Mouse (Mus musculus): ENCODE data around the gene Myo18a. TPM values are rescaled to one million over a fixed set of nuclear protein-coding genes. Genes with fewer than 3 reads are reported as not detected.

The Myo18a gene
- polyA plus RNA-seq, 1 experiment from 2014 or later = 38.2 TPM

GRCm38 (mm10) chr11:77775701-77776400 is 12.8 kb downstream of the Myo18a start:
- Histone ChIP-seq H3K9me3 (replicated peaks) (no peaks in the 10 kb centered on the region), H3K4me2 (no peak overlapping the region), H3K4me1 (peaks cover 12% of the 10 kb centered on the region), H3K36me3 (ENCODE audit: poor library complexity, severe bottlenecking) (peaks cover 28% of the 10 kb centered on the region), H3K27me3 (no peaks in the 10 kb centered on the region), H3K27ac (peak overlapping the region; percentile 51), H3K9ac (peak overlapping the region; percentile 18; the same call in 1 of the 2 replicates), H3K4me3 (no peak overlapping the region)
- peak; percentile 61 for ATAC-seq
- WGBS = 45% methylated on average over 9 of the region's 9 CpGs

DNA sequence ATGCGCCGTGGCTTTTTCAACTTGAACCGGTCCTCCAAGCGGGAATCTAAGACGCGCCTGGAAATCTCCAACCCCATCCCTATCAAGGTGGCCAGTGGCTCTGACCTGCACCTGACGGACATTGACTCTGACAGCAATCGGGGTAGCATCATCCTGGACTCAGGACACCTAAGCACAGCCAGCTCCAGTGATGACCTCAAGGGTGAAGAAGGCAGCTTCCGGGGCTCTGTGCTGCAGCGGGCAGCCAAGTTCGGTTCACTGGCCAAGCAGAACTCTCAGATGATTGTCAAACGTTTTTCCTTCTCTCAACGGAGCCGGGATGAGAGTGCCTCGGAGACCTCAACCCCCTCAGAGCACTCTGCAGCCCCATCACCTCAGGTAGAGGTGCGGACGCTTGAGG is 14.4 kb downstream of the Myo18a start:
- no peak overlapping the region for H3K27ac ChIP-seq
- peaks cover 36% of the 10 kb centered on the region for H3K36me3 ChIP-seq (ENCODE audit: poor library complexity, severe bottlenecking)
- H3K4me1 ChIP-seq = peaks cover 15% of the 10 kb centered on the region
- 92% methylated on average over 17 of the region's 17 CpGs for WGBS
- H3K9ac ChIP-seq = no peak overlapping the region
- no peaks in the 10 kb centered on the region for H3K9me3 ChIP-seq (replicated peaks)
- H3K4me2 ChIP-seq = no peak overlapping the region
- ATAC-seq = no peak
- H3K27me3 ChIP-seq = no peaks in the 10 kb centered on the region
- H3K4me3 ChIP-seq = no peak overlapping the region

DNA sequence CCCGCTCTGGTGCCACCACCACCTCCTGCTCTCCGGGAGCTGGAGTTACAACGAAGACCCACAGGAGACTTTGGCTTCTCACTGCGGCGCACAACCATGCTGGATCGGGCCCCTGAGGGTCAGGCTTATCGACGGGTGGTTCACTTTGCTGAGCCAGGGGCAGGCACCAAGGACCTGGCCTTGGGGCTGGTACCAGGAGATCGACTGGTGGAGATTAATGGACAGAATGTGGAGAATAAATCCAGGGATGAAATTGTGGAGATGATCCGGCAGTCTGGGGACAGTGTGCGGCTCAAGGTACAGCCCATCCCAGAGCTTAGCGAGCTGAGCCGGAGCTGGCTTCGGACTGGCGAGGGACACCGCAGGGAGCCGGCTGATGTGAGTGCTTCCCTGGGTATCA is 14.9 kb downstream of the Myo18a start:
- Histone ChIP-seq H3K4me1 (peaks cover 17% of the 10 kb centered on the region), H3K27me3 (no peaks in the 10 kb centered on the region), H3K9me3 (replicated peaks) (no peaks in the 10 kb centered on the region), H3K4me2 (no peak overlapping the region), H3K4me3 (no peak overlapping the region), H3K9ac (no peak overlapping the region), H3K36me3 (ENCODE audit: poor library complexity, severe bottlenecking) (peaks cover 36% of the 10 kb centered on the region), H3K27ac (no peak overlapping the region)
- ATAC-seq = no peak
- WGBS = 85% methylated on average over 17 of the region's 17 CpGs

DNA sequence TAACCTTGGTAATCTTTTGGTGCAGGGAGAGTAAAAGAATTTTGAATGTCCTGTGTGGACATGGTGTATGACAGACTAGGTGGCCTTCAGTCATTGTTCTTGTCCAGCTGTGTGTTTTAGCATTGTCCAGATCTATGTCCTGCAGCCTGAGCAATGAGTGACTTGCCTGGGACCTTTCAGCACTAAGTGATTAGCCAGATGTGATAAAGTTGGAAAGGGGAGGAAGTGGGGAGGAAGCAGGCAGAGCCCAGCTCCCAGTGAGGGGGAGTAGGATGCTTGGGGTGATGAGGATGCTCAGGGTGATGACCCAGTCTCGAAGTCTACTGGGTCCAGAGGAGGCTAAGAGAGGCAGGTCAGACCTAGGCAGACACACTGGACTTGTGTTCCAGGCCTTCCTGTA is 16.2 kb downstream of the Myo18a start:
- no peak overlapping the region for H3K4me3 ChIP-seq
- H3K4me2 ChIP-seq = no peak overlapping the region
- peaks cover 36% of the 10 kb centered on the region for H3K36me3 ChIP-seq (ENCODE audit: poor library complexity, severe bottlenecking)
- peaks cover 30% of the 10 kb centered on the region for H3K4me1 ChIP-seq
- no peaks in the 10 kb centered on the region for H3K27me3 ChIP-seq
- H3K9ac ChIP-seq = no peak overlapping the region
- no peaks in the 10 kb centered on the region for H3K9me3 ChIP-seq (replicated peaks)
- 78% methylated on average over 1 of the region's 1 CpGs for WGBS
- no peak for ATAC-seq
- H3K27ac ChIP-seq = no peak overlapping the region

GRCm38 (mm10) chr11:77781088-77781487 is 18.0 kb downstream of the Myo18a start:
- no peak overlapping the region for H3K27ac ChIP-seq
- H3K36me3 ChIP-seq (ENCODE audit: poor library complexity, severe bottlenecking) = peaks cover 36% of the 10 kb centered on the region
- H3K4me3 ChIP-seq = no peak overlapping the region
- H3K9me3 ChIP-seq (replicated peaks) = no peaks in the 10 kb centered on the region
- no peak for ATAC-seq
- H3K4me2 ChIP-seq = no peak overlapping the region
- WGBS = 86% methylated on average over 7 of the region's 7 CpGs
- H3K27me3 ChIP-seq = no peaks in the 10 kb centered on the region
- H3K4me1 ChIP-seq = peaks cover 41% of the 10 kb centered on the region
- no peak overlapping the region for H3K9ac ChIP-seq

DNA sequence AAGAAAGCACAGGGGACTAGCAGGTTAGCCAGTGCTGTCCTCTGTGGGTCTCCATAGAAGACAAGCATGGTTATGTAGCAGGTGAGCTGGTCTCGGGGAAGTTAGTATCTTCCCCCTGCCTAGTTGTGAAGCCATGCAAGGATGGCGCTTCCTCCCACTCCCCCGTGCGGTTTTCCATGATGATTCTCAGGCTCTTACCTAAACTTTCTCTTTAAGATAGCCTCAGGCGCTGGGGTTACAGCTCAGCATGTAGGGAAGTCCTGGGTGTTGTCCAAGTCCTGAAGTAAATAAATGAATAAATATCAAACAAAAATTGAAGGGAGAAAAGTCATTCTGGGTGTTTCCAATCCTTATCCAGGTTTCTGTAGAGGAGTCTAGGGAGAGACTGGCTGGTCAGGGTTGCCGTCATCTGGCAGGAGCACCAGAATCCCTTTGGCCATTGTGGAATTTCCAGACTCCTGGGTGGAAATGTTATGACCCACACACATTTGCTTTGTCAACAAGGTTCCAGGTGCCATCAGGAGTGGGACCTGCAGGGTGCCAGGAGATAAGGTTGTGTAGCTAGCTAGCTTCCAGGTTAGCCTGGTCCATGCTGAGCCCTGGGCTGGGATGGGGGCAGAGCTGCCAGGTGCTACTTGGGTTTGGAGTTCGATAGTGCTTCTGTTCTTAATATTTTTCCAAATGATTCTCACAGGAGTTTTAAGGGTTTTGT is 19.2 kb downstream of the Myo18a start:
- Histone ChIP-seq H3K9me3 (replicated peaks) (no peaks in the 10 kb centered on the region), H3K4me1 (peaks cover 45% of the 10 kb centered on the region), H3K36me3 (ENCODE audit: poor library complexity, severe bottlenecking) (peaks cover 34% of the 10 kb centered on the region), H3K4me3 (no peak overlapping the region), H3K27ac (no peak overlapping the region), H3K9ac (no peak overlapping the region), H3K27me3 (no peaks in the 10 kb centered on the region), H3K4me2 (no peak overlapping the region)
- ATAC-seq = no peak
- 88% methylated on average over 7 of the region's 7 CpGs for WGBS

DNA sequence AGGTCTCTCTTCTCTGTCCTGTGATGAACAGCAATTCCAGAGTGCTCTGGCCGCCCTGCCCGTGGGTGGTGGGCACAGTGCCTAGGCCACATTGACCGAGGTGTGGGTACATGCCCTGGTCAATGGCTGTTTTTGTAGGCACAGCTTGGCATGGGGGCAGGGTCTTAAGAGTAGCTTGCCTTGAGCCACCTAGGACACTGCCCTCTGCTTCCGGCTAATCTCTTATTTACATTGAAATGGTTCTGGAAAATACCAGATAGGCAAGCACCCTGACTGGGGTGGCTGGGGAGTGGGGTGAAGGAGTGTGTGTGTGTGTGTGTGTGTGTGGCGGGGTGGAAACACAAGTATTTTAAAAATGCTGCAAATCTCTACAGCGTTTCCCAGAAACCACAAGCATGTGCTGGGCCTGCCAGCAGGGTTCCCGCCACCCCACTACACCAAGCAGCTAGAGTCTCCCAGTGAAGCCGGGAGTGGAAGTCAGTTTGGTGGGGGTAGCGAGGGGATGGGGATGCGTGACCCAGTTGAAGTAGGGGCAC is 20.2 kb downstream of the Myo18a start:
- 70% methylated on average over 10 of the region's 10 CpGs for WGBS
- H3K9me3 ChIP-seq (replicated peaks) = no peaks in the 10 kb centered on the region
- no peak overlapping the region for H3K9ac ChIP-seq
- no peaks in the 10 kb centered on the region for H3K27me3 ChIP-seq
- H3K36me3 ChIP-seq (ENCODE audit: poor library complexity, severe bottlenecking) = peaks cover 24% of the 10 kb centered on the region
- peaks cover 45% of the 10 kb centered on the region for H3K4me1 ChIP-seq
- no peak overlapping the region for H3K4me2 ChIP-seq
- no peak overlapping the region for H3K4me3 ChIP-seq
- H3K27ac ChIP-seq = peak overlapping the region; percentile 41
- no peak for ATAC-seq

DNA sequence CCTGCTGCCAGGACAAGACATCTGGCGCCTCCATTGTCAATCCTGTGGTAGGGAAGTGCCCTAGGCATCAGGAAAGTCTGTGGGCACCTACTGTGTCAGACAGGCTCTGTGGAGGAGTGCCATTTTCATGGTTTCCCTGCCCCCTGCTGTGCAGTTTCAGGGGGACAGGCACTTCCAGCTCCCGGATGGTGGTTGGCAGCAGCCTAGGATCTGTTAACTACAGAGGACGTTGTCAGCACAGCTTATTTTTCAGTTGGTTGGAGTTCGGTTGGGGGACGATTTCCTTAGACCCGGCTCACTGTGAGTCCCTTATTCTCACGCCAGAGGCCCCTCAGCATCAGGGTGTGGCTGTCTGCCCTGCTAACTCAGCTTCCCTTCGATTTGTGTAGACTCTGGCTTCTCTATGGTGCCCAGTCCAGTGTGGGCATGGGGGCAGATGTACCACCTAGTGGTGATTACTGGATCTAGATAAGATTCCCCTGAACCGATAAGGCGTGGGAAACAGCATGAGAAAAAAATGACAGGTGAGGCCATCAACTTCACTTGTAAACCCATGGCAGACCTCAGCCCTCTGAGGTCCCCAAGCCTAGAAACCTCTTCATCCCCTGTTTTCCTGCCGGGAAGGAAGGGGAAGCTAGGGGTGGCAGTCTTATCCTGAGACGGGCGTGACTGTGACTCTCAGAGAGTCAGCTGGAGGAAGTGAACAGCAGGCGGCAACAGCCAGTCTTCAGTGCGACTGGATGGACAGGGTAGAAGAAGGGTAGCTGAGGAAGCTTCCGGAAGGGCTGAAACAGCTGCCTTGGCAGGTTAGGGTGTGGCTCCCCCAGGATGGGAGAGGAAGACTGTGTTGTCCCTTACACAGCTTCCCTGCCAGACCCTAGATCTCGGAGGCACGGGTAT is 21.0 kb downstream of the Myo18a start:
- peak; percentile 41; the same call in 1 of the 2 replicates for ATAC-seq
- no peak overlapping the region for H3K4me2 ChIP-seq
- 0 out of 2 replicates have a peak overlapping the region, but pooled peaks have one; percentile 3 for H3K9ac ChIP-seq
- H3K4me3 ChIP-seq = no peak overlapping the region
- peaks cover 45% of the 10 kb centered on the region for H3K4me1 ChIP-seq
- peak overlapping the region; percentile 41 for H3K27ac ChIP-seq
- peaks cover 19% of the 10 kb centered on the region for H3K36me3 ChIP-seq (ENCODE audit: poor library complexity, severe bottlenecking)
- no peaks in the 10 kb centered on the region for H3K27me3 ChIP-seq
- WGBS = 65% methylated on average over 18 of the region's 18 CpGs
- no peaks in the 10 kb centered on the region for H3K9me3 ChIP-seq (replicated peaks)

- WGBS = 86% methylated on average over 9 of the region's 9 CpGs
- Histone ChIP-seq H3K4me2 (no peak overlapping the region), H3K9ac (0 out of 2 replicates have a peak overlapping the region, but pooled peaks have one; percentile 3), H3K4me1 (peaks cover 51% of the 10 kb centered on the region), H3K9me3 (replicated peaks) (no peaks in the 10 kb centered on the region), H3K27ac (peak overlapping the region; percentile 70), H3K4me3 (no peak overlapping the region), H3K36me3 (ENCODE audit: poor library complexity, severe bottlenecking) (peaks cover 13% of the 10 kb centered on the region), H3K27me3 (no peaks in the 10 kb centered on the region)
- no peak for ATAC-seq
Measured at GRCm38 (mm10) chr11:77784894-77785293, 21.8 kb downstream of the Myo18a start.

DNA sequence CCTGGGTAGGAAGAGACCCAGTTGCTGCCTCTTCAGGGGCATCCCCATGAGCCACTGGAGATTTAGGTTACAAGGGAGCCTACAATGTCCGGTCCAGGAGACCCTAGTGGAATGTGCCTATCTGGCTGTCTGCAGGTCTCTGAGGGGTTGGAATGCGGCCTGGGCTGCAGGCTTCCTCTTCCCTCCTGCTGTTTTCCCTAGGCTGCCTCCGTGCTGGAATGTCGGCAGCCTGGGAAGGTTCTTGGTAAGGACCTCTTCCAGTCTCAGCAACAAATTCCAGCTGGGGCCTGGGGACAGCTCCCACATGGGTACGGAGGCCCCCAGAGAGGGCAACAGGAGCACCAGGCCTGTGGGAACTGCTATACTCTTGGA is 22.3 kb downstream of the Myo18a start:
- H3K4me3 ChIP-seq = no peak overlapping the region
- no peak overlapping the region for H3K4me2 ChIP-seq
- no peak for ATAC-seq
- WGBS = 31% methylated on average over 5 of the region's 5 CpGs
- peak overlapping the region; percentile 70 for H3K27ac ChIP-seq
- H3K4me1 ChIP-seq = peaks cover 56% of the 10 kb centered on the region
- no peaks in the 10 kb centered on the region for H3K27me3 ChIP-seq
- no peaks in the 10 kb centered on the region for H3K9me3 ChIP-seq (replicated peaks)
- H3K9ac ChIP-seq = no peak overlapping the region; the same call in none of the 2 replicates
- H3K36me3 ChIP-seq (ENCODE audit: poor library complexity, severe bottlenecking) = peaks cover 13% of the 10 kb centered on the region

GRCm38 (mm10) chr11:77785768-77786561 is 22.9 kb downstream of the Myo18a start:
- ATAC-seq = peak; percentile 50; the same call in 1 of the 2 replicates
- no peak overlapping the region for H3K4me3 ChIP-seq
- no peak overlapping the region for H3K4me2 ChIP-seq
- H3K27ac ChIP-seq = peak overlapping the region; percentile 70
- H3K36me3 ChIP-seq (ENCODE audit: poor library complexity, severe bottlenecking) = peaks cover 7% of the 10 kb centered on the region
- WGBS = 43% methylated on average over 7 of the region's 7 CpGs
- peak overlapping the region; percentile 32 for H3K9ac ChIP-seq
- H3K27me3 ChIP-seq = no peaks in the 10 kb centered on the region
- H3K9me3 ChIP-seq (replicated peaks) = no peaks in the 10 kb centered on the region
- peaks cover 59% of the 10 kb centered on the region for H3K4me1 ChIP-seq
